Mouse (Mus musculus): ENCODE measurements around the gene Gm428. TPM values are rescaled to one million over a fixed set of nuclear protein-coding genes. Genes with fewer than 3 reads are reported as not detected.
"Not testable (repeated sequence)": the region's sequence is repeated elsewhere in the genome, so short reads cannot be mapped to it uniquely, and the experiment has no call there.

Gm428 gene
- not detected in 2 replicates for polyA plus RNA-seq (2015; fragmentation: Nextera tagmentation; extraction: Ambion mirVana)

- H3K27ac ChIP-seq (ENCODE audit: low read length); H3K36me3 ChIP-seq (ENCODE audit: control insufficient read depth, insufficient read depth); ATAC-seq (ENCODE audit: low read depth); H3K4me2 ChIP-seq (ENCODE audit: low read depth, low read length); H3K4me3 ChIP-seq (ENCODE audit: low read depth, low read length); H3K9me3 ChIP-seq (replicated peaks; ENCODE audit: control insufficient read depth, low read length); H3K9ac ChIP-seq (ENCODE audit: low read depth, low read length); H3K27me3 ChIP-seq (ENCODE audit: control insufficient read depth, insufficient read depth, low read depth, low read length); H3K4me1 ChIP-seq (ENCODE audit: control insufficient read depth, low read depth, low read length): not testable (repeated sequence)
- no CpG with 5 or more reads among the region's 4 CpGs for WGBS (ENCODE audit: insufficient replicate concordance)
These were observed at the start of gene Gm428 for GRCm38 (mm10) chr4:73683216-73683615. Gene Gm428 (plus strand): TSS chr4:73683516.

DNA sequence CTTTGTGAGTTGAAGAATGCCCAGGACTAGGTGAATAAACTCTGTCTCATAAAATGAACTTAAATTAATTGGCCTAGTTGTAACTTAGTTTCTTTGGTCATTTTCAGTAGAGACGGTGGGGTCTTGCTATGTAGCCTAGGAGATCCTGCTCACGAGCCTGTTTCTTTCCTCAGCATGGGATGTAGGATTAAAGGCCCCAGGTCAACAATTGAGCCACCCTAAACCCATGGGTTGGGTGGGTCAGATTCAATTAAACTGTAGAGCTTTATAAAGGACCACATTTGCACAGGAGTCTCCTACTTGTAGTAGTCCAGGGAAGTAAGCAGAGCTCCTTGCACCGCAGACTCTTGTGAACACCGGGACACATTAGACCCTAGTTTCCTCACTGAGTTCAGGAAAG, 45.5 kb upstream of the Gm428 start, which contains the start of gene Gm11236:
Gene Gm11236 (plus strand): TSS at position 301 of the 400 bp plus-strand sequence.
- H3K4me2 ChIP-seq (ENCODE audit: low read depth, low read length); ATAC-seq (ENCODE audit: low read depth); H3K27me3 ChIP-seq (ENCODE audit: control insufficient read depth, insufficient read depth, low read depth, low read length); H3K9ac ChIP-seq (ENCODE audit: low read depth, low read length); H3K9me3 ChIP-seq (replicated peaks; ENCODE audit: control insufficient read depth, low read length); H3K4me3 ChIP-seq (ENCODE audit: low read depth, low read length); H3K27ac ChIP-seq (ENCODE audit: low read length); H3K36me3 ChIP-seq (ENCODE audit: control insufficient read depth, insufficient read depth); H3K4me1 ChIP-seq (ENCODE audit: control insufficient read depth, low read depth, low read length): not testable (repeated sequence)
- no CpG with 5 or more reads among the region's 4 CpGs for WGBS (ENCODE audit: insufficient replicate concordance)

- not testable (repeated sequence) for H3K9ac ChIP-seq (ENCODE audit: low read depth, low read length); H3K4me3 ChIP-seq (ENCODE audit: low read depth, low read length); ATAC-seq (ENCODE audit: low read depth); H3K27ac ChIP-seq (ENCODE audit: low read length); H3K36me3 ChIP-seq (ENCODE audit: control insufficient read depth, insufficient read depth); H3K4me2 ChIP-seq (ENCODE audit: low read depth, low read length); H3K9me3 ChIP-seq (replicated peaks; ENCODE audit: control insufficient read depth, low read length); H3K4me1 ChIP-seq (ENCODE audit: control insufficient read depth, low read depth, low read length); H3K27me3 ChIP-seq (ENCODE audit: control insufficient read depth, insufficient read depth, low read depth, low read length)
- 55% methylated on average over 4 of the region's 4 CpGs for WGBS (ENCODE audit: insufficient replicate concordance)
These were observed 21.5 kb upstream of the Gm428 start for GRCm38 (mm10) chr4:73661864-73662263.

DNA sequence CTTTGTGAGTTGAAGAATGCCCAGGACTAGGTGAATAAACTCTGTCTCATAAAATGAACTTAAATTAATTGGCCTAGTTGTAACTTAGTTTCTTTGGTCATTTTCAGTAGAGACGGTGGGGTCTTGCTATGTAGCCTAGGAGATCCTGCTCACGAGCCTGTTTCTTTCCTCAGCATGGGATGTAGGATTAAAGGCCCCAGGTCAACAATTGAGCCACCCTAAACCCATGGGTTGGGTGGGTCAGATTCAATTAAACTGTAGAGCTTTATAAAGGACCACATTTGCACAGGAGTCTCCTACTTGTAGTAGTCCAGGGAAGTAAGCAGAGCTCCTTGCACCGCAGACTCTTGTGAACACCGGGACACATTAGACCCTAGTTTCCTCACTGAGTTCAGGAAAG, 15.3 kb upstream of the Gm428 start, which contains the start of gene Gm11239:
Gene Gm11239 (plus strand): TSS at position 301 of the 400 bp plus-strand sequence.
- not testable (repeated sequence) for ATAC-seq (ENCODE audit: low read depth); H3K4me2 ChIP-seq (ENCODE audit: low read depth, low read length)
- no CpG with 5 or more reads among the region's 4 CpGs for WGBS (ENCODE audit: insufficient replicate concordance)

DNA sequence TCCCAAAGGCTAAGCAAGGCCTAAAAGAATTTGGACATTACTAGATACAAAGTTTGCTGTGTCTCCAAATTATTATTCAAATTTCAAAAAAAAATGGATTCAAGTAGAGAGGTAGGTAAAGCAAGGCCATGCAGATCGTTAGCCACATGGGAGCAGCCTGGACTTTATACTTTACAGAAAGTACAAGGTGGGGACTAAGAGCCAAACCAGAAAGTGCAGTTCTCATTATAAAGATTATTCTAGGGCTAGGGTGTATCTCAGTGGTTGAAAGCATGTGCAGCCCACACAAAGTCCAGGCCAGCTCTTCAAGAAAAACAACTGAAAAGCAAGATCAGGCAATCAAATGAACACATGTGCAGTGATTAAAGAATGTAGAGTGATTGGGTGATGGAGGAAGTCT, 35.4 kb downstream of the Gm428 start:
- Histone ChIP-seq H3K36me3 (ENCODE audit: control insufficient read depth, insufficient read depth) (no peaks in the 10 kb centered on the region), H3K27me3 (ENCODE audit: control insufficient read depth, insufficient read depth, low read depth, low read length) (no peaks in the 10 kb centered on the region), H3K9me3 (replicated peaks; ENCODE audit: control insufficient read depth, low read length) (no peaks in the 10 kb centered on the region), H3K4me1 (ENCODE audit: control insufficient read depth, low read depth, low read length) (no peaks in the 10 kb centered on the region), H3K4me3 (ENCODE audit: low read depth, low read length) (no peak overlapping the region), H3K27ac (ENCODE audit: low read length) (no peak overlapping the region), H3K4me2 (ENCODE audit: low read depth, low read length) (no peak overlapping the region), H3K9ac (ENCODE audit: low read depth, low read length) (no peak overlapping the region)
- 51% methylated on average over 1 of the region's 1 CpGs for WGBS (ENCODE audit: insufficient replicate concordance)
- ATAC-seq (ENCODE audit: low read depth), result no peak

More for the DNA sequence above, 15.3 kb upstream of the Gm428 start, which contains the start of gene Gm11239:
- not testable (repeated sequence) for H3K9ac ChIP-seq (ENCODE audit: low read depth, low read length); H3K36me3 ChIP-seq (ENCODE audit: control insufficient read depth, insufficient read depth); H3K27me3 ChIP-seq (ENCODE audit: control insufficient read depth, insufficient read depth, low read depth, low read length); H3K4me1 ChIP-seq (ENCODE audit: control insufficient read depth, low read depth, low read length); H3K27ac ChIP-seq (ENCODE audit: low read length); H3K9me3 ChIP-seq (replicated peaks; ENCODE audit: control insufficient read depth, low read length); H3K4me3 ChIP-seq (ENCODE audit: low read depth, low read length)

DNA sequence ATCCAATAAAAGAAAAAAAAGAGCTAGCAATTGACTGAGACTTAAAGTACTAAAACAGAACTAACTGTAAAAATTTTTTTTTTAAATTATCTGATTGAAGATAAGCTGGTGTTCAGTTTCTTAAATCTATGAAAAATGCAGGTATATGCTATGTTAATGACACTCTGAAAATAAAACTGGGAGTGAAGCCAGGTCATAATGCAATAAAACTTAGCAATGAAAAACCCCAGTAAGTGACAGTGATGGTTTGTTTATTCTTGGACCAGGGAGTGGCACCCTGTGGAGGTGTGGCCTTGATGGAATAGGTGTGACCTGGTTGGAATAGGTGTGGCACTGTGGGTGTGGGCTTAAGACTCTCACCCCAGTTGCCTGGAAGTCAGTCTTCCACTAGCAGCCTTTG, 36.5 kb downstream of the Gm428 start:
- H3K9me3 ChIP-seq (replicated peaks; ENCODE audit: control insufficient read depth, low read length), result no peaks in the 10 kb centered on the region
- H3K4me1 ChIP-seq (ENCODE audit: control insufficient read depth, low read depth, low read length), result no peaks in the 10 kb centered on the region
- no peaks in the 10 kb centered on the region for H3K27me3 ChIP-seq (ENCODE audit: control insufficient read depth, insufficient read depth, low read depth, low read length)
- H3K36me3 ChIP-seq (ENCODE audit: control insufficient read depth, insufficient read depth), result no peaks in the 10 kb centered on the region
- no peak overlapping the region for H3K9ac ChIP-seq (ENCODE audit: low read depth, low read length)
- no peak overlapping the region for H3K27ac ChIP-seq (ENCODE audit: low read length)
- no peak overlapping the region for H3K4me3 ChIP-seq (ENCODE audit: low read depth, low read length)
- no peak overlapping the region for H3K4me2 ChIP-seq (ENCODE audit: low read depth, low read length)
- ATAC-seq (ENCODE audit: low read depth), result no peak

Other genes starting within 250 kb of the Gm428 start
- gene Gm11238, start 75.6 kb upstream of the Gm428 start, polyA plus RNA-seq (2015; fragmentation: Nextera tagmentation; extraction: Ambion mirVana), result not detected in 2 replicates
- not detected in 2 replicates for gene Gm11237, start 60.5 kb upstream of the Gm428 start, polyA plus RNA-seq (2015; fragmentation: Nextera tagmentation; extraction: Ambion mirVana)
- gene Gm11236, start 45.4 kb upstream of the Gm428 start, polyA plus RNA-seq (2015; fragmentation: Nextera tagmentation; extraction: Ambion mirVana), result not detected in 2 replicates
- not detected in 2 replicates for gene Gm11239, start 15.2 kb upstream of the Gm428 start, polyA plus RNA-seq (2015; fragmentation: Nextera tagmentation; extraction: Ambion mirVana)
- gene Rasef, start 107.5 kb downstream of the Gm428 start, polyA plus RNA-seq (2015; fragmentation: Nextera tagmentation; extraction: Ambion mirVana), result 0.11 TPM in 1 of 2 replicates, not detected in the other
- not detected in 2 replicates for gene Gm11758, start 192.8 kb downstream of the Gm428 start, polyA plus RNA-seq (2015; fragmentation: Nextera tagmentation; extraction: Ambion mirVana)
- not detected in 2 replicates for gene Gm11757, start 207.6 kb downstream of the Gm428 start, polyA plus RNA-seq (2015; fragmentation: Nextera tagmentation; extraction: Ambion mirVana)
- gene Gm13871, start 222.4 kb downstream of the Gm428 start, polyA plus RNA-seq (2015; fragmentation: Nextera tagmentation; extraction: Ambion mirVana), result not detected in 2 replicates
- not detected in 2 replicates for gene Gm11756, start 237.2 kb downstream of the Gm428 start, polyA plus RNA-seq (2015; fragmentation: Nextera tagmentation; extraction: Ambion mirVana)